Mouse (Mus musculus) G1E-ER4 (cell line): ENCODE results near the gene Gys2. TPM values are rescaled to one million over a fixed set of nuclear protein-coding genes. Genes with fewer than 3 reads are reported as not detected.

Source experiments
- GATA1 ChIP-seq: IDR thresholded peaks from one replicate; pipeline ENCODE4 v1.8.0; 2012; ENCODE audit warnings: low read length, inconsistent platforms
- polyA plus RNA-seq: library from polyadenylated mRNA; stranded (reverse); fragments of >175 nt; gene quantifications from 2 replicates; pipeline ENCODE4 v1.2.3, GENCODE M21; 2012

Gys2 gene
- not detected in 2 replicates for polyA plus RNA-seq

DNA sequence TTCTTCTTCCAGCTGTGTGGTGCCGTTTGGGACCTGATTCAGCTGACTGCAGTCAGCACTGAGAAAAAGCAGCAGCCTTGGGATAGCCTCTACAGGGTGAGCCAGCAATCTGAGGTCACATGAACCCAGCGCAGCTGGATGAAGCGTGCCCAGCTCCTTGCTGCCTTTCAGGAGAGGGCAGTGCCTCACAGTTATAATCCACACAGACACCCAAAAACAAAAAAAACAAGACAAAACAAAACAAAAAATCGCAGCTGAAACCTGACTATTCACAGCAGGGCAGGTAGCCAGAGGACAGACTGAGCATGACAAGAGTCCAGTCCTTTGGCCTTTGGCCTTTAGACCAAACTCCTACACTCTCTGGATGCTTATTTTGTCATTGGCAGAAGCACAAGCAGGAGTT lies at the start of gene Gys2:
Gene Gys2, minus strand, starts transcription at position 309 of the 403 bp plus-strand sequence.
- no peak for TF ChIP-seq GATA1

DNA sequence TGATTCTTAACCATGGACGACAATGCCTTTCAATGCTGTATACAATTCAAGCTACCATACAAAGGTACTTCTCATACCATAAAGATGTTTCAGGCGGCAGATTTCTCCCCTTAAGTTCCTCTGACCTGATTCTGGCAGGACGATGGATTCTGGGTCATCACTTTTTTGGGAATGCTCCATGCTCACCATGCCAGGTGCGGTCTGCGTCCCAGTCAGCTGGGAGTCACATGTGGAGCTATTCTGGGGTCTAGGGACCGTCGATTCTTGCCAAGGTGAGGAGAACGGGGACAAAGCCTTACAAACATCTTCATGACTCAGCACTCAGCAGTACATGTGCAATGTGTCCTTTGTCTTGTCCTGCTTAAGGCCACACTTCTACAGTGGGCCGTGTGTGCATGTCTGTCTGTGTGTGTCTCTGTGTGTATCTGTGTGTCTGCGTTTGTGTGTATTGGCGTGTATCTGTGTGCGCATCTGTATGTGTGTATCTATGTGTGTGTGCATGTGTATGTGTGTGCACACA lies 48.7 kb upstream of the Gys2 start:
- TF ChIP-seq GATA1: no peak

DNA sequence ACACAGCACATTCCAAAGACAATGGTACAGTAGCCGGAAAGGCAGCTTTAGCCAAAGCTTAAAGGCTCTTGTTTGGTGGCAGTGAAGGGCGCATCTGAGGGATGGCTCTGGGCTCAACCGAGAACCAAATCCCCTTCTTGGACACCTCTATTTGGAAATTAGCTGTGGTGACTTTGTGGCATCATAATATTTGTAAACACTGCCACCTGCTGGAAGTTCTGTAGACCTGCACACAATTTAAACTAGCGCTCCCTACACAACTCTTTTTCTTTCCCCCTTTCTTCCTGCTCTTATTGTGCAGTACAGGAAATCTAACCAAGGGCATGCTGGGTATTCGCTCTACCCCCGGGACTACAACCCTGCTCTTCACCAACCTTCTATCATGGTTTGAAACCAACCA lies 46.2 kb upstream of the Gys2 start:
- TF ChIP-seq GATA1: no peak

DNA sequence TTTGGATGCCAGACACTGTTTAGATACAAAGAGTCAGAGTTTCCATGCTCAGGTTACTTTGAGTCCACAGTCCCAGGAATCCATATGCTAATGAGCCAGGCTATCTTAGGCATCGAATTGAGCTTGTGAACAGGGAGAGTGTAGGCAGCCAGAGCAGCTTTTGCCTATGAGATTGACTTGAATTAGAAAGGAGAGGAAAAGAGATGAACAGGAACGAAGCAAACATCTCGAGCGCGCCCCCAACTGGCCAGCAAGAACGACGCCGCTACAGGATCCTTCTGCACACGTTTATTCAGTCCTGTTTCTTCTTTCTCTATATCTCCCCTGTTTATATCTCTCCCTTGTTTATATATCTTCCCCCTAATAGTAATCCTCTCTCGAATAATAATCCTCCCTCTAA lies 42.0 kb upstream of the Gys2 start:
- no peak for TF ChIP-seq GATA1

DNA sequence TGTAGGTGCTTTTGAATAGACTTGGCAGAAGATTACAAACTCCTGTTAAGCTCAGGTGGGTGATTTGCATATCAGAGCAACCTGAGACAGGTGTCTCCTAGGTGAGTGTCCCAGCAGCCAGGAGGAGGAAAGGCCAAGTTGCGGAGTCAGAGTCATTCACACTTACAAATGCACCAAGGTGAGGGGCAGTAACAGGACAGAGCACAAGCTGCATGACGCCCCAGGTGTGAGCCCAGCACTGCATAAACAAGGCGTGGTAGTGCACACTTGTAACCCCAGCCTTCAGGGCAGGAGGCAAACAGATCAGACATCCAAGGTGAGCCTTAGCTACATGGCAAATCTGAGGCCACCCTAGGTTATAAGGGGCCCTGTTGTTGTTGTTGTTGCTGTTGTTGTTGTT lies 40.0 kb upstream of the Gys2 start:
- no peak for TF ChIP-seq GATA1

DNA sequence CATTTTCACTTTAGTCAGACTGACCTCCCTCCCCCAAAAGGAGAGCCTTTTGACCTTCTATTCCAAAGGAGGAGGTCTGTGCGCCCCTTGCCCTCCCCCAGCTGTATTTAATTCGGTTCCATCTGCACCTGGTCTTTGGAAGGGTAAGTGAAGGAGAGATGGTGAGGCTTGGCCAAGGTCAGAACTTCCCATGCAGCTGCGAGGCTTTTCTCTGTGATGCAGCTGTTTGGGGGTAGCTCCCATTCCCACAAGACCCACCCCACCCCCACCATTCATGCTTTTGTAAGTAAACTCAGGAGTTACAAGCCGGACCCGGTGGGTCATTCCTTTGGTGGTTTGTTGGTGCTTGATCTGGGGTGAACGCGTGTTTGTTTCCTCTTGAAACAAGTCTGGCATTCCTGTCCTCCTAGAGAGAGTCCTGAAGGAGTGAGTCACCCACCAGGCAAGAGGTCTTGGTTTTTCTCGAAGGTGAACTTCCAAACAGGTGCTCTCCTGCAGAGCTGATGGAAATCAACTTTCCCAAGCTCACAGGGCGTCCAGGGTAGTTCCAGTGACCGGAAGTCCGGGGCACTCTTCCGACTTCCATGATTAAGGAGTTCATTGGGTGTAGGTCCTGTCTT lies 38.7 kb upstream of the Gys2 start:
- no peak for TF ChIP-seq GATA1

DNA sequence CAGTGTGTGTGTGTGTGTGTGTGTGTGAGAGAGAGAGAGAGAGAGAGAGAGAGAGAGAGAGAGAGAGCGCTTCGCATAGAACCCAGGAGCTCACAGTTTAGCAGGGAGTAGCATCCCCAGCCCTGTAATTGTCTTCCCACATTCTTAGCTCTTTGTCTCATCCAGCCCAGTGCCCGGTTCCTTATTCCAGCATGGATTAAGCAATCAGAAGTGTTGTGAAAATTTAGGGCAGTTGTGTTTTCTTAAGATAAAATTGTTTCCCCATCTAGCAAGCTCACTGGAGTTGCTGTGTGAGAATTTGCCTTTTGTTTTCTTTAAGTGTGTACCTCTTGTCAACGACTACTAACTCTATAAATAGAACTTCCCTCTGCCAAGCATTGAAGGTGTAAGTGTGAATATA lies 35.8 kb upstream of the Gys2 start:
- TF ChIP-seq GATA1: no peak

DNA sequence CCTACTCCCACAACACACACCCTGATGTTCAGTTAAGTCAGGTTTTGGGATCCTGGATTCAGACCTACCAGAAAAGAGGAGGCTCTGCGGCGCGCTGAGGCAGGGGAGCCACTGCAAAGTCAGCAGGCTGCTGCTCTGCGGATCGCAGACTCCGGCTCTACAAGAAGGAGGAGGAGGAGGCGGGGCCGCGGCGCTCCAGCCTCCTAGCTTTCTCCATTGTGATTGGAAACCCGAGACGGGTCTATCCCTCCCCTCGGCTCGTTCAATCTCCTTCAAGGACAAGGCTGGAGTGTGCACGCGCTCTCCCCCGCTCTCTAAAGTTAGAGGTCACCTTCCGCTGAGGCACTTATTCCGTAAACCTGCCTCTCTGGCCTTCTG lies 34.9 kb upstream of the Gys2 start, which contains the start of gene Ldhb:
Gene Ldhb, minus strand, starts transcription at position 173 of the 378 bp plus-strand sequence.
- no peak for TF ChIP-seq GATA1

DNA sequence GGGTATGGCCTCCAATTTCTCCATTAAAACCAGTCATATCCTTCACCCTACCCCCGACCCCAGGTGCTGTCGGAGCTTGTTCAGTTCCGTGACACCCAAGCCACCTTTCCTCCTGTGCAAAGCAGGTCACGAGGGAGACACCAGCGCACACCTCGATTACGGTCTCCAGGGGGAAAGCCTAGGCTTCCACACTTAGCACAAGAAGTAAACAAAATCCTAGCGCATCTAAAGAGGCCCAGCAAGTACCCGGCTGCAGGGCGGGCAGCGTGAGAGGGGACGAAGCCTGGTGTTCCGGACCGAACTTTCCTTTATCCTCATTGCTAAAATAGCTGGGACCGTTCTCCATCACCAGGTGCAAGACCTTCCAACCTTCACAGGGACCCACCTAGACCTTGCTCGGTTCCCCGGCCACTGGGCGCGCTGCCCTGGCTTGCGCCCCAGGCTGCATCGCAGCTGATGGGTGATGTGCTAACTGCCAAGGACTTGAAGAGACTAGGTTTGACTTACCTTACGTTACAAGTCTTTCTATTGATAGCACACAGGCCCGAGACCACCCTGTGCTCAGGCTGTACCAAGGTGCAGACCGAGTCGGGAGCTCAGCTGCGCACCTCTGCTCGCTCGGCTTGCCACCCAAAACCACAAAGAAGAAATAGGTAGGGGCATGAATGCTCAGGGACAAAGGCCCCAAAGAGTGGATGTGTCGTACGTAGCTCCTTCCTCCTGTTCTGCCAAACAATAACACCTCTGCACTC lies 34.3 kb upstream of the Gys2 start:
- TF ChIP-seq GATA1: no peak

DNA sequence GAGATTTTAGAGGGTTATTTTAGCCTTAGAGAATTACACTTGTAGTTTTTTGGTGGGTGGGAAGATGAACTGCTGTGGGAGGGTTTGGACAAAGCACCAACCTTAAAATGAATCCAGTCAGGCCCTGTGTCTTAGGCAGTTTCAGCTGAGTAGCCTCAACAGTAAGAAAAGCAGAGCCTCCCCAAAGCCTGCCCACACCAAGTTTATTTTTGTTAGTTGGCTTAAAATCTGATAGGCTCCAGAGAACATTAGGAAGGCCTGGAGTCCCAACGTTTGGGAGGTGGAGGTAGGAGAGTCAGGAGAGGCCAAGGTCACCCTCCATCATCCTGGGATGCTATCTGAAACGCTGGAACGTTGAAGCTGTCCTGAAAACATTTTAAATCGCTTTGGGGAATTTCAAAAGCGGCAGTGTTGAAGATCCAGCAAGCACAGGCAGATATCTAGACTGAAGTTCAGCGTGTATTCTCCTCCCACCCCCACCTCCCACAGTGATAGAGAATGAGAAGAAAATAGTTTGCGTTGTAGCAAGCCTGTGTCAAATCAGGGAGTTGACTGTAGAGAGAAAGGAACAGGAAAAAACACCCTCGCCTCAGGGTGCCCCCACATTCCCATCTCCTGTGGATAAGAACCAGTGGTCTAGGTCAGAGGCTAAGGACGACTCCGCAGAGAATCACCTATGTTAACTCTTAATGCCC lies 33.6 kb upstream of the Gys2 start:
- TF ChIP-seq GATA1: no peak

DNA sequence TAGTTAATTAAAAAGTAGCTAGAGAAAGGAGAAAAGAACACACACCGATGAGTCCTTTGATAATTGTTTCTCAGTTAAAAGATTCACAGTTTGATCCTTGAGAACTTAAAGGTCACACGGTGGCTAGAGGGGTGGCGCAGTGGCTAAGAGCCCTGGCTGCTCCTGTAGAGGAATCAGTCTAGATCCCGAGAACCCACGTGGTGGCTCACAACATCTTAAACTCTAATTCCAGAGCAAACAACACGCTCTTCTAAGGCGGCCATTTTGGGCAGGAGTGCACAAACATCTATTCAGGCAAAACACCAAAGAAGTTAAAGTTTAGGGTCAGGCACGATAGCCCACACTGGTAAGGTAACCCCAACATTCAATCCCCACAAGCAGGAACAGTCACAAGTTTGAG lies 30.7 kb upstream of the Gys2 start:
- TF ChIP-seq GATA1: no peak

DNA sequence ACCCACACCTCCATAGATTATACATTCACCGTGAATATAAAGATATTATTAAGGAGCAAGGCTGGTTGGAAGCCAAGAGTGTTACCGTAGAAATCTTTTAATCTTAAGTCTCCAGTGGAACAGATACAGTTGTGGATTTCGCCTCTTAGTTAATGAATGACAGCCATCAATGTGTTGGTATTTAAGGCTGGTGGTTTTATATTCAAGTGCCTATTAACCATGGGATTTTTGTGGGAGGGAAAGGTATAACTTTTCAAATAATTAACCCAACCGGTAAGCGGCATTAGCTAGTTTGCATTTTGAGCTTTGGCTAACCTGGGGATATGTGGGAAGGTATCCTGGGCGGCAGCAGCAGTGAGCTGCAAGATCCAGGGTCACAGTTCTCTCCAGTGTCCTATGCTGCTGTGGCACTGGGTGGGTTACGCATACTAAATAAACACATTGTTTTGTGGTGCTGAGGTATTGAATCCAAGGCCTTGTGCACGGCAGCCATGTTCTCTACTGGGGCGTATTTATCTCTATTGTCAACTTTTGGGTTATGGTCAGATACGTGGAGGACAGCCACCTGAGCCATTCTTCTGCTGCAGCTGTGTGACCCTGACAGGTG lies 29.7 kb upstream of the Gys2 start:
- no peak for TF ChIP-seq GATA1

DNA sequence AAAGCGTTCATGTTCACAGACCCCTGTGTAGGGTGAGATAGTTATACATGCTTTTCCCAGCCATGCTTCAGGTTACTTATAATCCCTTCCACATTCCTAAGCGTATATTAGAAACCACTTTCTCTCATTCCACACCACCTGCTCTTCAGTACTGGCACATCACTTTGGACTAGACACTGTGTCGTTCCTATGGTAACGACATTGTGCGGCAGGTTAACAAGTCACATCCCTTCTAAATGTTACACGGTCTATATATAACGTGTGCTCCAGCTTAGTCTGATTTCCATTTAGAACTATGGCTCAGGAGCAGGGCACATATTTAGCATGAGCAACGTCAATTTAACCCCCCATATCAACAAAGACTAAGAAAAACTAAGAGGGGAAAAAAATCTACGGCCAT lies 14.7 kb upstream of the Gys2 start:
- TF ChIP-seq GATA1: no peak

DNA sequence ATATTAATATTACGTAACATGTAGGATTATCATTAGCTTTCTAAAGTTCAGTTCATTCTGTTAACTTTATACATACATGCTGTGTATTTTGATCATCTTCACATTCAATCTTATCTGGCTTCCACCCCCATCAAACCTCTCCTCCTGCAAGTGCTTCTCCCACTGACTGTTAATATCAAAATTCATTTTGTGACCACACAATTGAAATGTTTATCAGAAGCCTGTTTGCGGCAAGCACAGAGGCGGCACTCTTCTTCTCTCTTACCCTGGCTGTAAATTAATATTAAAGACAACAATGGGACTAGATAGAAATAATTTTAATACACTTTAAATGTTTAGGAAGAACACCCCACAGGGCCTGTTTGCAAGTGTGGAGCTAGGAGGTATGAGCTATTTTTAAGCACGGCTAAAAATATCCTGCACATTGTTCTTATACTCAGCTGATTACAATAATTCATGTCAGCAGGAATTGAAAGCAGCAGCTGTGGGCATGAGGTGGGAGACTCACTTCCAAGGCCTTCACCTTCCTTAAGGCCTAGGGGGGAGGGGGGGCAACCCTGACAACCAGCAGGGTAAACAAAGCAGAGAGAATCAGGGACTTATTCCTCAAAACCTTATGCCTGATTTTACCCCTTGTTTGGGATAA lies 12.7 kb upstream of the Gys2 start:
- no peak for TF ChIP-seq GATA1

DNA sequence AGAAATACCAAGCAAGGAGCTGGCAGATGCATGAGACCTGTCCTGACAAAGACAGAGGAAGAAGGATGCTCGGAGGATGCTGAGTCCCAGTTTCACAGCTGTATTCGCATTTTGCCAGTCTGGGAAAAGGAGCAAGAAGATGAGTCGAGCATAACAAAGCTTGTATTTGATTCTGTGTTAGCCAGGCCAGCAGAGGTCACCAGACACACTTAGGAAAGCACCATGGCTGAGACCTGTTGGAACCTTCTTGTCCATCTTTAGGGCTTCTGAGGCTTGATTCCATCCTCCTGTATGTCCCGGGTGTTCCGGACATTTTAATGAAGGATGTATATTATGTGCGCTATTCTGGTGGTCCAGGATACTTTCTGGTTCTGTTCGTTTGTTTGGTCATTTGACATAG lies 4.3 kb upstream of the Gys2 start:
- TF ChIP-seq GATA1: no peak
